Mouse (Mus musculus) forebrain, embryonic 16.5 days (tissue): Measurements from ENCODE around the gene Ankrd24. TPM values are rescaled to one million over a fixed set of nuclear protein-coding genes. Genes with fewer than 3 reads are reported as not detected.

Experiments
- ATAC-seq: fragments of 200-750 bp; cut with Nextera tagmentation; 2 replicates; pipeline ENCODE4 v1.8.0; 2017; ENCODE audit warnings: mild to moderate bottlenecking, moderate library complexity
- H3K27ac ChIP-seq: fragments of 300-500 bp; sonication (generic); 2 replicates; pipeline ENCODE4 v1.5.1; 2014; ENCODE audit warnings: low read length, control low read depth
- H3K27me3 ChIP-seq: fragments of 300-500 bp; sonication (generic); replicated peaks from 2 replicates; pipeline ENCODE4 v1.6.1; 2014; ENCODE audit warnings: low read length; ENCODE audit not compliant: control insufficient read depth, insufficient read depth
- H3K36me3 ChIP-seq: fragments of 300-500 bp; sonication (generic); 2 replicates; pipeline ENCODE4 v1.6.1; 2014; ENCODE audit not compliant: control insufficient read depth, insufficient read depth
- H3K4me1 ChIP-seq: fragments of 300-500 bp; sonication (generic); replicated peaks from 2 replicates; pipeline ENCODE4 v1.6.1; 2014; ENCODE audit warnings: low read length; ENCODE audit not compliant: control insufficient read depth, insufficient read depth
- H3K4me2 ChIP-seq: fragments of 300-500 bp; sonication (generic); 2 replicates; pipeline ENCODE4 v1.6.1; 2014; ENCODE audit warnings: mild to moderate bottlenecking, low read length, control low read depth
- H3K4me3 ChIP-seq: fragments of 300-500 bp; sonication (generic); replicated peaks from 2 replicates; pipeline ENCODE4 v1.5.1; 2014; ENCODE audit warnings: mild to moderate bottlenecking, low read length, control low read depth
- H3K9ac ChIP-seq: fragments of 300-500 bp; sonication (generic); replicated peaks from 2 replicates; pipeline ENCODE4 v1.6.1; 2014; ENCODE audit warnings: low read depth, low read length, control low read depth
- H3K9me3 ChIP-seq: fragments of 300-500 bp; sonication (generic); 2 replicates; pipeline ENCODE4 v1.6.1; 2016; ENCODE audit warnings: low read length; ENCODE audit not compliant: control insufficient read depth
- WGBS: fragments of 180-500 bp; shearing (Covaris S2); extraction: QIAGEN DNeasy Blood & Tissue Kit; methylation state at CpG from one replicate; pipeline ENCODE4 v1.1.7; 2014; 5-methylcytosine and 5-hydroxymethylcytosine counted together
- polyA plus RNA-seq: library from polyadenylated mRNA; unstranded; fragments of >200 nt; fragmentation: Nextera tagmentation; extraction: Ambion mirVana; gene quantifications from 2 replicates; pipeline ENCODE4 v1.2.1, GENCODE M21; 2015

The Ankrd24 gene
- polyA plus RNA-seq, 1 experiment from 2014 or later: 16.5 TPM

DNA sequence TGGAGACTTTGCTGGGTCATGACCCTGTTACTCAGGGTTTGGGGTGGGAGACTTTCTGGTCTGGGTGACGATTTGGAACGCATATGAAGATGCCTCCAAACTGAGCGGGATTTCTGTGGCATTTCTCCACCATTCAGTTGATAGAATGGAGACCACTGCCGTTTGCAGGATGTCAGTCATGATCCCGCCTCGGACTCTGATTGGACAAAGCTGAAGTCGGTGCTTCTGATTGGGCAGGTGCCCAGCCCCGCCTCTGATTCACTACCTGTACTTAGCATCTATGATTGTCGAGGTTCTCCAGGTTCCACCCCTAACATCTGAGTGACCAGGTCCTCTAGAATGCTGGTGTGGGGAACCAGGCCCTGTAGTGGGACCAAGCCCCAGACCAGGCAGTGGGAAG lies 7.6 kb upstream of the Ankrd24 start:
- 72% methylated on average over 9 of the region's 9 CpGs for WGBS
- Histone ChIP-seq H3K4me2 (no peak overlapping the region), H3K9me3 (no peaks in the 10 kb centered on the region), H3K27ac (no peak overlapping the region), H3K27me3 (no peaks in the 10 kb centered on the region), H3K4me1 (no peaks in the 10 kb centered on the region; the same call in 1 of the 2 replicates), H3K4me3 (no peak overlapping the region), H3K36me3 (peaks cover 10% of the 10 kb centered on the region), H3K9ac (no peak overlapping the region)
- ATAC-seq: no peak

DNA sequence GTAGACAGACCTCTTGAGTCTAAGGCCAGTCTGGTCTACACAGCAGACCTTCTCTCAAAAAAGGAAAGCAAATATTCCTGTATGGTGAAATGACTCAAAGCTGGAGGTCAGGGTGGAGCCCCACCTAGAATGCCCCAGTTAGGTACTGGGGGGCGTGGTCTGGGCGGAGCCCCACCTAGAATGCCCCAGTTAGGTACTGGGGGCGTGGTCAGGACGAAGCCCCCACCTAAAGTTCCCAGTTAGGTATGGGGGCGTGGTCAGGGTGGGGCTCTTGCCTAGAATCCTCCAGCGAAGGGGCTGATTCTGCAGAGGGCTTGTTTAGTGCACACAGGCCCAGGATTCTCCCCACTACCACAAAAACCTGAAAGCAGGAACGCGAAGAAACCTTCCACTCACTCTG lies 4.9 kb upstream of the Ankrd24 start:
- H3K27me3 ChIP-seq: no peaks in the 10 kb centered on the region
- no peaks in the 10 kb centered on the region for H3K9me3 ChIP-seq
- no peak overlapping the region for H3K4me3 ChIP-seq
- WGBS: 61% methylated on average over 8 of the region's 8 CpGs
- peaks cover 18% of the 10 kb centered on the region for H3K4me1 ChIP-seq
- H3K9ac ChIP-seq: no peak overlapping the region
- no peak overlapping the region for H3K27ac ChIP-seq
- ATAC-seq: no peak
- peaks cover 10% of the 10 kb centered on the region for H3K36me3 ChIP-seq
- no peak overlapping the region for H3K4me2 ChIP-seq

GRCm38 (mm10) chr10:81626101-81626993 lies 2.0 kb upstream of the Ankrd24 start:
- H3K4me2 ChIP-seq: peak overlapping the region; percentile 91
- ATAC-seq: 0 out of 2 replicates have a peak, but pooled peaks have one; percentile 2
- 0 out of 2 replicates have a peak overlapping the region, but pooled peaks have one; percentile 91 for H3K27ac ChIP-seq
- H3K27me3 ChIP-seq: no peaks in the 10 kb centered on the region
- peaks cover 10% of the 10 kb centered on the region for H3K36me3 ChIP-seq
- peak overlapping the region; percentile 88 for H3K4me3 ChIP-seq
- no peaks in the 10 kb centered on the region for H3K9me3 ChIP-seq
- H3K4me1 ChIP-seq: peaks cover 18% of the 10 kb centered on the region
- 90% methylated on average over 22 of the region's 22 CpGs for WGBS
- H3K9ac ChIP-seq: peak overlapping the region; percentile 89

- ATAC-seq: peak; percentile 91
- Histone ChIP-seq H3K36me3 (peaks cover 8% of the 10 kb centered on the region), H3K27ac (peak within 1 kb of the TSS; percentile 91), H3K27me3 (no peaks in the 10 kb centered on the region), H3K4me1 (peaks cover 18% of the 10 kb centered on the region), H3K9ac (peak within 1 kb of the TSS; percentile 89), H3K4me3 (peak within 1 kb of the TSS; percentile 88), H3K9me3 (no peaks in the 10 kb centered on the region), H3K4me2 (peak within 1 kb of the TSS; percentile 91)
- WGBS: 4% methylated on average over 40 of the region's 40 CpGs
These were observed 1.1 kb upstream of the Ankrd24 start, which contains the start of gene Sirt6 for GRCm38 (mm10) chr10:81626994-81627835. TSS of gene Sirt6 (minus strand) at chr10:81627797.

DNA sequence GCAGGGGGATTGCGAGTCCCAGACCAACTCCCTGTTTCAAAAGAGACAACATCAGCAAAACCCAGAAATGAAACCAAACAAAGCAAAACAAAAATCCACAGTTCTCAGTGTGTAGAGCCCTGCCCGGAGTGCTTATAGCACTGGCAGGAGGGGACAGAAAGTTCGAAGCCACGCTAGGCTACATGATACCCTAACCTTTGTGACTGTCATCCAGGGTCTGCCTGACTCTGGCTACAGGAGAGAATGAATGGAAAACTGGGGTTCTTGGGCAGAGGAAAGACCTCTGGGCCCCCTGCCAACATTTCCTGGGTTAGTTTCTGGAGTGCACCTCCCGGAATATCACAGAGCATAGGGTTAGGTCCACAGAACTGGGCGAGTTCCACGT lies 512 bp upstream of the Ankrd24 start:
- Histone ChIP-seq H3K4me1 (peaks cover 18% of the 10 kb centered on the region), H3K9ac (peak overlapping the region; percentile 89), H3K27me3 (no peaks in the 10 kb centered on the region), H3K9me3 (no peaks in the 10 kb centered on the region), H3K4me3 (peak overlapping the region; percentile 88), H3K36me3 (peaks cover 4% of the 10 kb centered on the region; the same call in 1 of the 2 replicates), H3K27ac (peak overlapping the region; percentile 91), H3K4me2 (peak overlapping the region; percentile 91)
- 62% methylated on average over 7 of the region's 7 CpGs for WGBS
- ATAC-seq: peak; percentile 39

- WGBS: 3% methylated on average over 37 of the region's 37 CpGs
- ATAC-seq: peak; percentile 90
These were observed 5.1 kb downstream of the Ankrd24 start for GRCm38 (mm10) chr10:81633253-81634099.

GRCm38 (mm10) chr10:81636338-81636737 lies 8.0 kb downstream of the Ankrd24 start:
- no peaks in the 10 kb centered on the region for H3K27me3 ChIP-seq
- WGBS: 12% methylated on average over 8 of the region's 8 CpGs
- H3K9ac ChIP-seq: no peak overlapping the region
- H3K9me3 ChIP-seq: no peaks in the 10 kb centered on the region
- no peak overlapping the region for H3K4me2 ChIP-seq
- H3K36me3 ChIP-seq: no peaks in the 10 kb centered on the region
- no peak overlapping the region for H3K27ac ChIP-seq
- H3K4me3 ChIP-seq: no peak overlapping the region
- H3K4me1 ChIP-seq: peaks cover 8% of the 10 kb centered on the region
- no peak for ATAC-seq

More at GRCm38 (mm10) chr10:81633253-81634099, 5.1 kb downstream of the Ankrd24 start:
- Histone ChIP-seq H3K4me1 (peaks cover 6% of the 10 kb centered on the region; the same call in 1 of the 2 replicates), H3K9ac (peak overlapping the region; percentile 56), H3K9me3 (no peaks in the 10 kb centered on the region), H3K27ac (no peak overlapping the region), H3K4me3 (peak overlapping the region; percentile 44), H3K27me3 (no peaks in the 10 kb centered on the region), H3K36me3 (no peaks in the 10 kb centered on the region), H3K4me2 (peak overlapping the region; percentile 60)

DNA sequence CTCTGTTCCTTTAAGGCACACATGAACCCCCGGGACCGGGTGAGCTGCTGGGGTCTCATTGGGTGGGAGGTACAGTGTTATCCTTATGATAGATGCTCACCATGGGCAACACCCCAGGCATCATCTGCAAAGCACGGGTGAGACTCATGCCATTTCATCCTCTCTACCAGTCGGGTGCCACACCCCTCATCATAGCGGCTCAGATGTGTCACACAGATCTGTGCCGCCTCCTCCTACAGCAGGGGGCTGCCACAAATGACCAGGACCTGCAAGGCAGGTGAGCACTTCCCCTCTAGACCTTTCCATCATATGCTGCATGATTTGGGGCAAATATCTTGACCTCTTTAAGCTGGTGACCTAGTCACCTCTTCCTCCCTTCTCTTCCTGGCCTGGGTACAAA lies 9.8 kb downstream of the Ankrd24 start:
- H3K4me1 ChIP-seq: peaks cover 26% of the 10 kb centered on the region
- H3K36me3 ChIP-seq: no peaks in the 10 kb centered on the region
- no peak overlapping the region for H3K27ac ChIP-seq
- H3K4me2 ChIP-seq: no peak overlapping the region
- no peak overlapping the region for H3K9ac ChIP-seq
- H3K4me3 ChIP-seq: no peak overlapping the region
- ATAC-seq: no peak
- H3K27me3 ChIP-seq: no peaks in the 10 kb centered on the region
- no peaks in the 10 kb centered on the region for H3K9me3 ChIP-seq
- WGBS: 80% methylated on average over 6 of the region's 6 CpGs
